Mouse (Mus musculus) gastrocnemius, adult 8-10 months (tissue): ENCODE measurements around the gene Dock6. TPM values are rescaled to one million over a fixed set of nuclear protein-coding genes. Genes with fewer than 3 reads are reported as not detected.
A peak's percentile ranks its signal among the peaks of the same experiment; 100 is the strongest.

ENCODE experiments used
- DNase-seq, 2 experiments: peaks; one replicate each; pipeline ENCODE4 v3.0.0; 2022; ENCODE audit warnings: low spot score in 2 of 2
- total RNA-seq, 4 experiments: library from RNA; stranded (reverse); gene quantifications; 2 replicates each; pipeline ENCODE4 v1.2.4; 2022

The Dock6 gene
- total RNA-seq, 4 experiments from 2014 or later: 4.7 to 8.3 (median 5.2) TPM

DNA sequence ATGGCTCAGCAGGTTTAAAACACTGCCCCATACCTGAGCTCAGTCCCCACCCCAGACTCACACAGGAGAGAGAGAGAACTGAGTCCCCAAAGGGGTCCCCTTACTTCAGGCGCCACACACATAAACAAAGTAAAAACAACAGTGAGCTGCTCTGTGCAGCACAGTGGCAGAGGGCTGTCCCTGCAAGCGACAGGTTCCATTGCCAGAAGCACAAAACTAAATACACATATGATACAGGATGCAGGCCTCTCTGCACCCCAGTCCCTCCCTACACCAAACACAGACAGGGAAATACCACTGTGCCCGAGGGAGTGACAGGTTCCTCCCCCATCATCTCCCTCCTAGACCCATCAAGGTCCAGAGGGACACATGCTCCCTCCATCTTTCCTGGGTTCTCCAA, 5.0 kb downstream of the Dock6 start:
- no peak for DNase-seq

DNA sequence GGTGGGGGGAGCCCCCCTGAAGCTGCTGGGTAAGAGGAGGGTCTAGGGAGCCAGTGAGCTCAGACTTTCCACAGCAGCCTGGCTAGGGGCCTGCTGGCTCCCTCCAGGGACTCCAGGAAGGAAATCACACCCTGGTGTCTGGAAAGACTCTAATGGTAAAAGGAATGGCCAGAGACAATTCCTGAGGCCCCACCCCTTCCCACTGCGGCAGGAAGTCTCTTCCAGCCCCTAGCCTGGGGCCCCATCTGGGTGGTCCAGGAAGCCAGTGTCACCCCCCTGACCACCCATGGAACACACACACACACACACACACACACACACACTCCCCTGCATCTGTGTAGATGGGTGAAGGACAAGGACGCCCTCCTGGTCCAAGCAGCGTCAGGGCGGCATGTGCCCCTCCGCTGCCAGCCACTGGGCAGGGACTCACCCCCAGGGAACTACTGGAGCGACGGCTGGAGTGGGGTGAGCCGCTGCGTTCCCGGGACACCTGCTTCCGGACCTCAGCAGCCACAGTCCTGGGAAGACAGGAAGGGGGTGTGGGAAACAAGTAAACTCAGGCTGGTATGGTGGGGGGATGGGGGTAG, 5.6 kb downstream of the Dock6 start:
- peak; percentile 40 to 58 for DNase-seq

DNA sequence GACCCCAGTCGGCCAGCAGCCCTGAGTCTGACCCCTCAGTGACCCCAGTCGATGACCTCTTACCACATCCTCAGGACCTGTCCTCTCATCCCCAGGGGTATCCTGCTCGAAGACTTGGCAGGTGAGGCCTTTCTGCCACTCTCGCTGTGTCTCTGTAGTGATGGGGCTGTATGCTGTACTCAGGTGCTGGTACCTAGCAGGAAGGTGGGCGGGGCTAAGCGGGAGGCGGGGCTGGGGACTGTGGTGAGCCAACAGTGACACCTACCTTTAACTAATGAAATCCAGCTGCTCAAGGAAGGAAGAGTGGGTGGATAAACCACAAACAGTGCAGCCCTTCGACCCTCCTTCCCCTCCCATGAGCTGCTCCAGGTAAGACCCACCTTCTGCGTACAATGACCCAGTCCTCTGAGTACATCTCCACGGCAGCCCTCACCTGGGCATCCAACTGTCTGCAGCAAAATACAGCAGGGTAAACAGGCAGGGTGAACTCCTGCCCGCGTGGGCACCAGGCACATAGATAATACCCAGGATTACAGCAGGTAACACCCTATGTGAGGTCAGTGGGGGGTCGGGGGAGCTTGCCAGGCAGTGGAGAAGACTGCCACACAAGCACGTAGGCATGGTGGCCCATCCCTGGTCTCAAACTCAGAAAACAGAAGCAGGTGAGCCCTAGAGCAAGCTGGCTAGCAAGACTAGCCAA, 6.9 kb downstream of the Dock6 start:
- no peak for DNase-seq

DNA sequence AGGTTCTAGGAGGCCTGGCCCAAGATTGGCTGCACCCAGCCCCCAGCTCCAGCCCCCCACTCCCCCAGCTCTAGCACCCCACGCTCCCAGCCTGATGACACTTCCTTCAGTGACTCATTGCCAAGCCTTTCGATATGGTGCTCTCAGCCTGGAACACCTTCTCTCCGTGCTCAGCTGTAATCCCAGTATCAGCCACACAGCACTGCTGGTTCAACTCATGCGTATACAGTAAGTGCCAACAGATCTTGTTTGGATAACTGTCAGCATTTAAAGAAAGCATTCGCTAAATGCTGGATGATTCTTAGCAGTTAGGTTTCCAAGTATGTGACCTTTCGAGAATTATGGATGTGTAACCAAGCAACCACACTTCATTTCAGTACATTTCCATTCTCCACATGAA, 9.3 kb downstream of the Dock6 start:
- no peak for DNase-seq

DNA sequence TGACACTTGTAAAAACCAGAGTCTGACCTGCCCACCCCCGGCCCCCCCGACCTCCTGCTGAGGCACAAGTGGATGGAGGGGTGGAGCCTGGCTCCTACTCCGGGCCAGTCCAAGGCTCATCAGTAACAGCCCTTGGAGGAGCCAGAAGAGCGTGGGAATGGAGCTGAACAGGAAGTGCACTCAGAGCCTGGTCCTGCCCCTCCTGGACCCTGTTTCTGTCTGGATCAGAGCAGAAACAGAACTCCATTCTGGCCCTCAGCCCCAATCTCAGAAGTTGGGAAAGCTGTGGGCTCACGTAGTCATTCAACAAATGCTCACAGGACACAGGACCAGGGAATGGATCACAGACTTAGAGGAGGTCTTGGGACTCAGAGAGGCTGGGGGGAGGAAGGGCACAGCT, 10.0 kb downstream of the Dock6 start:
- peak in 1 of 2 experiments; percentile 49 for DNase-seq

DNA sequence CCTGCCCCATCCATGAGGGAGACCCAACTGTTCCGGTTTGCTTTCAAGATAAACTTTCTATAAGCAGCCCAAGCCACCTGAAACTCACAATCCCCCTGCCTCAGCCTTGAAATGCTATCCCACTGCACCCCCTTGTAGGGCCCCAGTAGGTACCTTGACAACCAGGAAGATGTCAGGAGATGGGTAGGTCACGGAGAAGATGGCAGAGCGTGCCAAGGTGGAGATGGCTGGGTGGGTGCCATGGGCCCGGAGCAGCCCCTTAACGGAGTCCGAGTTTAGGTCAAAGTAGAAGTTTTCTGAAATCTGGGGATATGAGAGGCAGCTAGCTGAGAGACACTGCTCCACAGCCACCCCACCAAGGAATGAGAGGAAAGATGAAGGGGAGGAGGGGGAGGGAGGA, 11.1 kb downstream of the Dock6 start:
- DNase-seq: no peak

DNA sequence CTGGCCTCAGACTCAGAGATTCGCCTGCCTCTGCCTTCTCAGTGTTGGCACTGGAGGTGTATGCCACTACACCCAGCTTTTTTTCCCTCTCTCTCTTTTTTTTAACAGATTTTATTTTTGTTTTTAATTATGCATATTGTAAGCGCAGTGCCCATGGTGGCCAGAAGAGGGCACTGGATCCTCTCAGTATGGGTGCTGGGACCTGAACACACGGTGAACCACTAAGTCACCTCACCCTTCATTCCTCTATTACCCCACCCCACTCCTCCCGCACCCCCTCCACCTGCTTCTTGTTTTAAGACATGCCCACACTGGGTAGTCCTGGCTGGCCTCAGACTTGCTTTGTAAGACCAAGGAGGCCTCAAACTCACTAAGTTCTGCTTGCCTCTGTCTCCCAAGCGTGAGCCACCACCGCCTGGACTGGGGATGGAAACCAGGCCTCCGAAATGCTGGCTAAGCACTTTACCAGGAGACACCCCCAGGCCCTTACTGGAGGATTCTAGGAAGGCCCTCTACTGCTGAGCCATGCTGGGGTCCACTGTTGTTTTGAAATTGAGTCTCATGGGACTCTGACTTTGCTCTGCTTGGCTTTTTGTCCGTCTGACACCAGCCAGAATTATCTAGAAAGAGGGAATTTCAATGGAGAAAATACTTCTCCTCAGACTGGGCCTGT, 12.2 kb downstream of the Dock6 start:
- no peak for DNase-seq

DNA sequence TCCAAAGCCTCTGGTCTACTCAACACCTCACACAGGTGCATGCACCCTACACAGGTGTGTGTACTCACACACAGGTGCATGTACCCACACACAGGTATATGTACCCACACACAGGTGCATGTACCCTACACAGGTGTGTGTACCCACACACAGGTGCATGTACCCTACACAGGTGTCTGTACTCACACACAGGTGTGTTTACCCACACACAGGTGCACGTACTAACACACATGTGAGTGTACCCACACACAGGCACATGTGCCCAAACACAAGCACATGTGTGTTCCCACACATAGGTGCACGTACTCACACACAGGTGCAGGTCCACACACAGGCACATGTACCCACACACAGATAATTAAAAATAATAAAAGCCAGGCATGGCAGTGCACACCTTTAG, 14.7 kb downstream of the Dock6 start:
- no peak for DNase-seq

DNA sequence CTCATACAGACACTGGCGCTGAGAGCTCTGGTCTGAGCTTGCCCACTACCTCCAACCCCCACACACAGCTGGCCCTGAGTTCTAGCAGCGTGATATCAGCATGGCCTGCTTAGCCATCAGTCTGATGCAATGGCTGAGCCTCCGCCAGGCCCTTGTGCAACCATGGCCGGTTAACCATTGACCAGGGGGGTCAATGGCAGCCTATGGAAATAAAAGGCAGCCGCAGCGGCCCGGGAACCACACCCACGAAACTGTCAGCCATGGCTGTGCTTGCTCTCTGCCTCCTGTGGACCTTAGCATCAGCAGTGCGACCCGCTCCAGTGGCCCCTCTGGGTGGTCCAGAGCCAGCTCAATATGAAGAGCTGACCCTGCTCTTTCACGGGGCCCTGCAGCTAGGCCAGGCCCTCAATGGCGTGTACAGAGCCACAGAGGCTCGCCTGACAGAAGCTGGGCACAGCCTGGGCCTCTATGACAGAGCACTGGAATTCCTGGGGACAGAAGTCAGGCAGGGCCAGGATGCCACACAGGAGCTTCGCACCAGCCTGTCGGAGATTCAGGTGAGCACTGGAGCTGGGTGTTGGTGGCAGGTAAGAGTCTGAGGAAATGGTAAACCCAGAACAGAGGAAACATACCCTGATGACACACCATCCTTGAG, 17.1 kb downstream of the Dock6 start, which contains the start of gene Angptl8:
TSS of gene Angptl8 (plus strand) at position 253 of the 655 bp plus-strand sequence.
- DNase-seq: no peak

DNA sequence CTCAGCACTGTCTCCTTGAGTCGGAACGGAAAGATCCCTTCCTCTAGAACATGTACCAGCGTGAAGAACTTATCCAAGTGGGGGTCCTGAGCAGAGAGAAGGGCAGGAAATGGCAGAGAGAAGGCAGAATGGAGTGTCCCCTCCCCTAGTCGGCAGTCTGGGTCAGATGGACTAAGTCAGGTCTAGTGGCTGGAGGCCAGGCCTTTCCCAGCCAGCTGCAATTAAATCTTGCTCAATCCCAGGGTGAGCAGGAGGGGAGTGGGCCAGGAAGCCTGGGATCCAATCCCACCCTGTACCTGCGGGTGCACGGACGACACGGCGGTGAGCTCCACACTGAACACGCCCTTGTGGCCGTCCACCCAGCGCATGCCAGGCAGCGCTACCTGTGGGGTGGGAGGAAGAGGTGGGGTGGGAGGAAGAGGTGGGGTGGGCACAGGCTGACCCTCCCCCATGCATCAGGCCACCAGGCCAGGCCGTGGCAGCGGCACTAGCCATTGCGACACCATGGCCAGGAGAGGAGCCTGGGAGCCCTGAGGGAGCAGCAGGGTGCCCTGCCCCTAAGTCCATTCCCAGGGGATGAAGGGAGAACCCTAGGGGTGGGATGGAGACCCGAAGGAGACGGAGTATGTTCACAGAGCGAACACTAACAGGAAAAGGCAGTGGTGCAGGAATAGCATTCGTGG, 20.7 kb downstream of the Dock6 start:
- no peak for DNase-seq

DNA sequence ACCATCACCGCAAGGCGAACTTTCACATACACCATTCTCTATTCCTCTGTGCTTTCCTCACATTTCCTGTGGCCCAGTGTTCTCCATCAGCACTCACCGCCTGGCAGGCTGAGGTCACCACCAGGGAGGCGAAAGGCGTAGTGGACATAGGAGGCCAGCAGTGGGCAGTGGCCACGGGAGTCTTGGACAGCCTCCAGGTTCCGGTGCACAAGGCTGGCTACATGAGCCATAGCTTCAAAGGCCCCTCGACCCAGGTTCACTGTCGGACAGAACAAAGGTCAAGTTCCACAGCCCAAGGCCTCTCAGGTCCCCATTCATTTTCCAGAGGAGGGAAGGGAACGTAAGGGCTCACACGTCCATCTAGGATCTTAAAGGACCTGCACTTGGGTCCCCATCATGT, 21.5 kb downstream of the Dock6 start:
- no peak for DNase-seq

DNA sequence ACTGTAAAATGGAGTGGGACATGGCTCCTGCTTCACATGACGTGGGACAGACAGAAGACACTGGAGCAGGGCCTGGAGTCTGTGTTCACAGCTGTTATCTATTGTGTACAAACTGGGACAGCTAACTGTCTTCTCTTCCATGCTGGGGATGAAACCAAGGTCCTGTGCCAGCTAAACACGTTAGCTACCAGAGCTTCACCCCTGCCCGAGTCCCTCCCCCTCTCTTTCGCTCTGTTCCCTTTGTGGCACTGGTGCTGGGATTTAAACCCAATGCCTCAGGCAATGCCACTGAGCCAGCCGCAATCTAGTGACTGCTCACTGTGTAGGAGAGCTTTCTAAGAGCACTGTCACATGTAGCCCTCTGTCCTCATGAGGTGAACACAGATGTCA, 22.0 kb downstream of the Dock6 start:
- no peak for DNase-seq

DNA sequence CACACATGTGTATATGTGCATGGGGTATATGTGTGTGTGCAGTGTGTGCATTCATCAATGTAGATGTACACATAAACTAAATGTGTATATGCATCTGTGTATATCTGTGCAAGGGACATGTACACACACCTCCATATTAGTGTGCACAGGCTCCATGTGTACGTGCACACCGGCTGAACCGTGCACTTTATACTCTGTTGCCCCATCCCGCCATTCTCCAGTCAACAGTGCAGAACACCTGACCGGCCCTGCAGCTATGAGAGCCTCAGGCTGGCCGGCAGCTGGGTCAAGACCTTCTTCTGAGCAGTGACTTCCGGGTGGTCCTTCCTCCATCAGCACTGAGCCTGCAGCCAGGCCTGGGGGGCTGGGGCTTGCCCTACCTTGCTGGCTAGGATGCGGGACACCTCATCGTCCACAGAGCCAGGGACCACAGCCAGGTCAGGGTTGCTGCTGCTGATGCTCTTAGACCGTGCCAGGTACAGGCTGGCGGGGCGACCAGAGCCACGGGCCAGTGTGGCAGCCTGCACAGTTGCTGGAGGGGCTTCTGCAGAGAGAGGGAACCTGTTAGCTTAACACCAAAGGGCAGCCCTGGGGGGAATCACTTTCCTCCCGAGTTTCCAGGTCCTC, 22.5 kb downstream of the Dock6 start:
- DNase-seq: no peak

DNA sequence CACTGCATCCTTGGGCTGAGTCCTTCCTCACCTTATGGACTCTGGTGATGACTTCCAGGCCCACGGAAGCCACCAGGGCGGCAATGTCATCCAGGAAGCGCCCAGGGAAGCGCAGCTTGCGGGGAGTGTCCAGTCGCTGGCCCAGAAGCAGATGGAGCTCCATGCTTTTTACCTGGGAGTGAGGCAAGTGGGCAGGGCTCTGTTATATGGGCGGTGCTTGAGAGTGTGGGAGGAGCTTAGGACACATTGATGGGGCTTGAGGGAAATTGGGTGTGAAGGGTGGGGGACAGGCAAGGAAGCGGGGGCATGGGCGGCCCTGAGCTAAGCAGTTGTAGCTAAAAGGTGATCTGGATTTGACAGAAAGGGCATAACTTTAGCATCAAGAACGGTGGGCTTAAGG, 28.1 kb downstream of the Dock6 start:
- DNase-seq: no peak

DNA sequence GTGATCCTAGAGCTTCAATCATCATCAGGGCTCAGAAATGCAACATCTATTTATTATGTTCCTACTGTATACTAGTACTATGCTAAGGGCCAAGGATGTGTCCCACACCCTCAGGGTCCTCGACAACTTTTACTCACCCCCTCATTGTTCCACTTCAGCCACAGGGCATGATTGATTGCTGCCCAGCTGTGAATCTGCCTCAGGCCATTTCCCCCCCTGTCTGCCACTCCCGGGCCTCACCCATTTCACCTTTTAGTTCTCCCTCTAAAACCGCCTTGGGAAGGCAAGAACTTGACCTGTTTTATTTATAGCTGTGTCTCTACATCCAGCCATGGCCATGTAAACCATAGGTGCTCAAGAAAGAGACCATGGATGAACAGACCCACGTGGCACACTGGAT, 28.5 kb downstream of the Dock6 start:
- no peak for DNase-seq

DNA sequence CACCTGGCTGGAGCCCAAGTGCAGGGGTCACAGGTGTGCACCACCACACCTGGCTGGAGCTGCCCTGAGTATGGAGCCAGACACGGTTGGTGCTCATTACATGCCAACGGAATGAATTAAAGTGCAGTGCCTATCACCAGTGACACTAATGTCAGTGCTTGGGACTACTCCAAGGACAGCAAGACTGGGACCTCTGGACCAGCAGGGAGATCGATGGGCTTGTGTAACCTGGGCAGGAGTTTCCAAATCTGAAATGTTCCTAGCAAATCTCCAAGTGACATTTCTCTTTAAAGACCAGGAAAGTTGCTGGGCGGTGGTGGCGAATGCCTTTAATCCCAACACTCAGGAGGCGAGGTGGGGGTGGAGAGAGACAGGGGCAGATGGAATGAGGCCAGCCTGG, 29.7 kb downstream of the Dock6 start:
- DNase-seq: no peak

DNA sequence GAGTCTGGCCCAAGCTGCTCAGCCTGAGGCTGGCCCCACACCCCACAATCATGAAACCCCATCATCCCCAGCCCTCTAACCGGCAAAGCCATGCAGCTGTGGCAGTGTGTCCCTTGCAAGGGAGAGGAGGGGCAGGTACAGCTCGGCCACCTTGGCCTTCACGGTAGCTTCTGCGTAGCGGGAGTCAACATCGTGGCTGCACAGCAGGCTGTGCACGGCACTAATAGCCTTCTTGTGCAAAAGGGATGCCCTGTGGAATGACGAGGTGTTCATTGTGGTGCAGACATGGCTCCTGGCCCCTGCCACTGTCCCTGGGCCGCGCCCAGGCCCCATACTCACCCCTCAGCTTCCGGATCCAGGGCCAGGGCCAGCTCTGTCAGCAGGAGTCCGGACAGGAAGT, 32.3 kb downstream of the Dock6 start:
- no peak for DNase-seq

DNA sequence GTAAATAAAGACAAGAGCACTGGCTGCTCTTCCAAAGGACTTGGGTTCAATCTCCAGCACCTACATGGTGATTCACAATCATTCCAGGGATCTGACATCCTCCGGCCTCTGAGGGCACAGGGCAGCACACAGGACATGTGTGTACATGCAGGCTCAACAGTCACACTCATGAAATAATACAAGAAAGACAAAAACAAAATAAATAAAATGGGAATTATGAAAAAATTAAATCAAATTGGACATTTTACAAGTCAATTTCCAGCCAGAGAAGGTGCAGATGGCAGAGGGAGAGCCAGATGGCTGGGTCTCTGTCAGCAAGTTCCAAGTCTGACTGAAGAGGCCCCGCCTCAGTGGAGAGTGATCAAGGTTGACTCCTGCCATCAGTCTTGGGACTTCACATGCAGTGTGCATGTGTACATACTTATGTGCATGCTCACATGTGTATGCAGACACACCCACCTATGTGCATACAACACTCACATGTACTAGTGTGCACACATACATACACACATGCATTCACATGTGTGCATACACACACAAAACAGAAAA, 33.2 kb downstream of the Dock6 start:
- DNase-seq: no peak

DNA sequence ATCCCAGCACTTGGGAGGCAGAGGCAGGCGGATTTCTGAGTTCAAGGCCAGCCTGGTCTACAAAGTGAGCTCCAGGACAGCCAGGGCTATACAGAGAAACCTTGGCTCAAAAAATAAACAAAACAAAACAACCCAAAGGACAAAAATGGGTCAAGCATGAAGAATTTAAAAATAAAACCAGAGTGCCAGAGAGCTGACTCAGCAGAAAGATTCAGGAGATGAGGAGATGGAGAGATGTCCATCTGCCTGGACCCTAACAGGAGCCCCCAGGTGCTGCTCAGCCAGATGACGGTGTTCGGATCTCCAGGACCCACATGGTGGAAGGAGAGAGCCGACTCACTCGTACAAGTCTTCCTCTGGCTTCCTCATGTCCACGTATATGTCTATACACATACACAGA, 33.9 kb downstream of the Dock6 start:
- DNase-seq: no peak

DNA sequence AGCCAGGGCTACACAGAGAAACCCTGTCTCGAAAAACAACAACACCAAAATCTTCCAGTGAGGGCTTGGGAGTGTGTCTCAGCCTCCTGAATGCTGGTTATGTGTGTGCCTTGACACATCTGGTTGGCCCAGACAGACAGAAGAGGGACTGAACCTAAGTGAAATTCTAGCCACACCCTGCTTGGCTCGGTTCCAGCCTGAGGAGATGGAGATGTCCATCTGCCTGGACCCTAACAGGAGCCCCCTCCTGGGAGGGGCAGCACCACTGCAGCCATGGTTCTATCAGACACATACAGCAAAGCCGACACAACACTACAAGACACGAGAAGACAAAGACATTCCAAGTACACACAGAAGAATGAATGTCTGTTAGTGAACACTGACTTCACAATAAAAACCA, 34.3 kb downstream of the Dock6 start:
- no peak for DNase-seq

DNA sequence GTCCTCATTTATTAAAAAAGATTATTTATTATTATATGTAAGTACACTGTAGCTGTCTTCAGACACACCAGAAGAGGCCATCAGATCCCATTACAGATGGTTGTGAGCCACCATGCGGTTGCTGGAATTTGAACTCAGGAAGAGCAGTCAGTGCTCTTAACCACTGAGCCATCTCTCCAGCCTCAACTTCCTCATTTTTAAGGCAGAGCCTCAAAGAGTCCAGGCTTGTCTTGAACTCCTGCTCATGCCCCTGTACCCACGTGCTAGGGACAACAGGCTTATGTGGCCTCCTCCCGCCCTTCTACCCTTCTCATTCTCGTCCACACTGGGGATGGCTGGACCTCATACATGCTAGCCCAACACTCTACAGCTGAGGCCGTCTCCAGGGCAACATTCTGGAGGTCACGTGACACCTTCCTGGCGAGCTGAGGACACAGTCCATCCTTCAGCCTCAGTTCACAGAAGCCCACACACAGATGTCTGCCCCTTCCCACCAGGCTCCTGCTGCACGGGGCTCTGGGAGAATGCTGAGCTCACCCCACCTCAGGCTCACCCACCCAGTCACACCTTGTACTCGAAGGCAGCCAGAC, 35.6 kb downstream of the Dock6 start:
- DNase-seq: no peak
